8 mouse cellular contexts compared by ENCODE assay signal in the genomic region with DNA sequence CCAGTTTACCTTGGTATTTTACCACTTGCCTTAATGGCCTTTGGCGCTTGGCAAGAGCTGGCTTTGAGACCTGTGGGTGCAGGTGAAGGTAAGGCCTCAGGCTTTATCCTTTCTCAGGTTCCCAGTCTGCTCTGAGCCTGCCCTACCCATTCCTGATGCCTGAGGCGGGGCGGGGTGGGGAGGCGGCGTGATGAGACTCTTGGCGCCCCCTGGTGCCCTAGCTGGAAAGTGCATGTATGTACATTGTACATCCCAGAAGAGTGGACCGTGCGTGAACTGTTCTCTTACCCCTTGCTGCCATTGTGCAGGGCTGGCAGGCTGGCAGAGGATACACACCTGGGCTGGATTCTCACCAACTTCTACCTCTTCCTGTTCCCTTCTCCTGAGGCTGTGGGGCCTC. TPM values are rescaled to one million over a fixed set of nuclear protein-coding genes. Genes with fewer than 3 reads are reported as not detected.
DNase-seq lines count a peak whose midpoint lies in the region; ATAC-seq and TF ChIP-seq lines count a peak whose summit lies in the region.

No protein-coding gene starts in this region.

- H3K27me3 ChIP-seq in ES-Bruce4 (ENCODE audit: control insufficient read depth, insufficient read depth, low read length, poor library complexity, severe bottlenecking) = no peaks in the 10 kb centered on the region
- no peaks in the 10 kb centered on the region for H3K27me3 ChIP-seq in embryonic facial prominence, embryonic 15.5 days
- no peaks in the 10 kb centered on the region; the same call in 1 of the 2 replicates for H3K27me3 ChIP-seq in heart, embryonic 16.5 days (ENCODE audit: control insufficient read depth, insufficient read depth, low read length)
- H3K27me3 ChIP-seq in neural tube, embryonic 14.5 days (ENCODE audit: control insufficient read depth, insufficient read depth, low read length) = no peaks in the 10 kb centered on the region

- H3K4me1 ChIP-seq in ES-Bruce4 (ENCODE audit: control insufficient read depth, insufficient read depth, low read length) = no peaks in the 10 kb centered on the region
- H3K4me1 ChIP-seq in bone marrow, adult 2 months (ENCODE audit: control insufficient read depth, insufficient read depth, low read length) = no peaks in the 10 kb centered on the region
- peaks cover 25% of the 10 kb centered on the region for H3K4me1 ChIP-seq in embryonic facial prominence, embryonic 15.5 days
- H3K4me1 ChIP-seq in heart, embryonic 16.5 days (ENCODE audit: control insufficient read depth, insufficient read depth, low read length) = no peaks in the 10 kb centered on the region
- no peaks in the 10 kb centered on the region for H3K4me1 ChIP-seq in neural tube, embryonic 14.5 days (ENCODE audit: control insufficient read depth, insufficient read depth, low read length)

- no peak for TF ChIP-seq EP300 in ES-Bruce4 (IDR thresholded peaks at IDR 0.05; ENCODE audit: insufficient read depth, low read depth, low read length)

- peak; percentile 87 to 95 for DNase-seq in kidney, postnatal 25 days
- peak; percentile 75 to 81 for DNase-seq in lung, adult 18-20 months
- DNase-seq in thymus, postnatal 10 days (ENCODE audit: low spot score in 2 of 2) = peak; percentile 48 to 83

- ATAC-seq in embryonic facial prominence, embryonic 15.5 days (ENCODE audit: insufficient number of reproducible peaks, low FRiP score, low TSS enrichment, low read depth) = peak; percentile 37
- ATAC-seq in heart, embryonic 16.5 days (replicated peaks; ENCODE audit: extremely low read depth, insufficient read depth, low FRiP score) = peak; percentile 71
- peak; percentile 83 for ATAC-seq in neural tube, embryonic 14.5 days (ENCODE audit: low read depth)

- peak; percentile 88 for TF ChIP-seq CTCF in ES-Bruce4 (IDR thresholded peaks at IDR 0.05; ENCODE audit: low read depth, low read length)
- TF ChIP-seq CTCF in bone marrow, adult 2 months (IDR thresholded peaks at IDR 0.05; ENCODE audit: control insufficient read depth, insufficient read depth, low read length) = peak; percentile 92

- H3K4me3 ChIP-seq in ES-Bruce4 (ENCODE audit: low read depth, low read length) = no peak overlapping the region
- H3K4me3 ChIP-seq in bone marrow, adult 2 months (replicated peaks; ENCODE audit: control insufficient read depth, low read depth, low read length) = no peak overlapping the region
- H3K4me3 ChIP-seq in embryonic facial prominence, embryonic 15.5 days (replicated peaks) = no peak overlapping the region
- H3K4me3 ChIP-seq in heart, embryonic 16.5 days (ENCODE audit: low read length) = no peak overlapping the region
- no peak overlapping the region for H3K4me3 ChIP-seq in neural tube, embryonic 14.5 days (ENCODE audit: low read depth, low read length)

- no peak overlapping the region for H3K27ac ChIP-seq in ES-Bruce4 (ENCODE audit: insufficient read depth, low read length)
- no peak overlapping the region for H3K27ac ChIP-seq in bone marrow, adult 2 months (ENCODE audit: control insufficient read depth, insufficient read depth, low read depth, low read length, poor library complexity)
- H3K27ac ChIP-seq in embryonic facial prominence, embryonic 15.5 days (replicated peaks) = no peak overlapping the region
- H3K27ac ChIP-seq in heart, embryonic 16.5 days (ENCODE audit: low read length) = no peak overlapping the region
- no peak overlapping the region for H3K27ac ChIP-seq in neural tube, embryonic 14.5 days (ENCODE audit: low read depth, low read length)

- TF ChIP-seq POLR2A in ES-Bruce4 (IDR thresholded peaks at IDR 0.05; ENCODE audit: insufficient read depth, low read length) = no peak
- TF ChIP-seq POLR2A in bone marrow, adult 2 months (IDR thresholded peaks at IDR 0.05; ENCODE audit: borderline replicate concordance, control insufficient read depth, low read depth, low read length) = no peak

- H3K4me2 ChIP-seq in embryonic facial prominence, embryonic 15.5 days (replicated peaks) = no peak overlapping the region
- H3K4me2 ChIP-seq in heart, embryonic 16.5 days (ENCODE audit: low read depth, low read length) = no peak overlapping the region
- no peak overlapping the region for H3K4me2 ChIP-seq in neural tube, embryonic 14.5 days (ENCODE audit: low read depth, low read length)

- 2% methylated on average over 8 of the region's 8 CpGs for WGBS in bone marrow, adult 2 months
- 2% methylated on average over 8 of the region's 8 CpGs for WGBS in embryonic facial prominence, embryonic 15.5 days
- WGBS in heart, embryonic 16.5 days = 2% methylated on average over 8 of the region's 8 CpGs
- 4% methylated on average over 8 of the region's 8 CpGs for WGBS in neural tube, embryonic 14.5 days

- H3K9me3 ChIP-seq in ES-Bruce4 (replicated peaks; ENCODE audit: control insufficient read depth, insufficient read depth, low read length, poor library complexity, severe bottlenecking) = no peaks in the 10 kb centered on the region
- no peaks in the 10 kb centered on the region for H3K9me3 ChIP-seq in embryonic facial prominence, embryonic 15.5 days (replicated peaks)
- H3K9me3 ChIP-seq in heart, embryonic 16.5 days (replicated peaks; ENCODE audit: control insufficient read depth, low read length) = no peaks in the 10 kb centered on the region
- no peaks in the 10 kb centered on the region for H3K9me3 ChIP-seq in neural tube, embryonic 14.5 days (ENCODE audit: control insufficient read depth, low read length)

- no peaks in the 10 kb centered on the region for H3K36me3 ChIP-seq in ES-Bruce4 (ENCODE audit: control insufficient read depth, insufficient read depth, low read length, poor library complexity, severe bottlenecking)
- H3K36me3 ChIP-seq in embryonic facial prominence, embryonic 15.5 days = peaks cover 30% of the 10 kb centered on the region
- H3K36me3 ChIP-seq in heart, embryonic 16.5 days (ENCODE audit: control insufficient read depth, insufficient read depth) = no peaks in the 10 kb centered on the region; the same call in 1 of the 2 replicates
- H3K36me3 ChIP-seq in neural tube, embryonic 14.5 days (ENCODE audit: control insufficient read depth, insufficient read depth, low read length) = no peaks in the 10 kb centered on the region

- H3K9ac ChIP-seq in ES-Bruce4 (ENCODE audit: low read depth, poor library complexity, severe bottlenecking) = no peak overlapping the region
- no peak overlapping the region for H3K9ac ChIP-seq in embryonic facial prominence, embryonic 15.5 days
- H3K9ac ChIP-seq in heart, embryonic 16.5 days (ENCODE audit: low read length) = no peak overlapping the region
- H3K9ac ChIP-seq in neural tube, embryonic 14.5 days (replicated peaks; ENCODE audit: low read depth, low read length) = no peak overlapping the region

RNA-seq across cellular contexts. Expression of a gene that starts 16.8 kb away (rescaled TPM):
- polyA plus RNA-seq in ES-Bruce4 (2011; ENCODE audit: insufficient read depth, insufficient read length, low read depth, missing spikeins) = 2.3 and 4.0 TPM in 2 replicates
- 43.9 and 131 TPM in 2 replicates for polyA plus RNA-seq in bone marrow, adult 2 months (2011; ENCODE audit: insufficient read depth, insufficient read length, low replicate concordance, missing spikeins)
- polyA plus RNA-seq in embryonic facial prominence, embryonic 15.5 days (2015; fragmentation: Nextera tagmentation; extraction: Ambion mirVana) = 18.5 and 21.9 TPM in 2 replicates
- polyA plus RNA-seq in heart, embryonic 16.5 days (2015; fragmentation: Nextera tagmentation; extraction: Ambion mirVana) = 3.0 and 3.7 TPM in 2 replicates
- 20.8 and 21.5 TPM in 2 replicates for polyA plus RNA-seq in neural tube, embryonic 14.5 days (2014; fragmentation: Nextera tagmentation; extraction: Ambion mirVana)

RNA-seq across cellular contexts. Expression of a gene that starts 32.0 kb away (rescaled TPM):
- 30.0 and 37.2 TPM in 2 replicates for polyA plus RNA-seq in ES-Bruce4 (2011; ENCODE audit: insufficient read depth, insufficient read length, low read depth, missing spikeins)
- polyA plus RNA-seq in bone marrow, adult 2 months (2011; ENCODE audit: insufficient read depth, insufficient read length, low replicate concordance, missing spikeins) = 58.9 and 69.6 TPM in 2 replicates
- 625 and 678 TPM in 2 replicates for polyA plus RNA-seq in embryonic facial prominence, embryonic 15.5 days (2015; fragmentation: Nextera tagmentation; extraction: Ambion mirVana)
- polyA plus RNA-seq in heart, embryonic 16.5 days (2015; fragmentation: Nextera tagmentation; extraction: Ambion mirVana) = 127 and 129 TPM in 2 replicates
- polyA plus RNA-seq in neural tube, embryonic 14.5 days (2014; fragmentation: Nextera tagmentation; extraction: Ambion mirVana) = 41.0 and 41.4 TPM in 2 replicates

RNA-seq across cellular contexts. Expression of a gene that starts 52.8 kb away (rescaled TPM):
- polyA plus RNA-seq in ES-Bruce4 (2011; ENCODE audit: insufficient read depth, insufficient read length, low read depth, missing spikeins) = 13.5 and 14.7 TPM in 2 replicates
- 15.7 and 17.4 TPM in 2 replicates for polyA plus RNA-seq in bone marrow, adult 2 months (2011; ENCODE audit: insufficient read depth, insufficient read length, low replicate concordance, missing spikeins)
- 16.3 and 17.9 TPM in 2 replicates for polyA plus RNA-seq in embryonic facial prominence, embryonic 15.5 days (2015; fragmentation: Nextera tagmentation; extraction: Ambion mirVana)
- polyA plus RNA-seq in heart, embryonic 16.5 days (2015; fragmentation: Nextera tagmentation; extraction: Ambion mirVana) = 13.3 and 13.7 TPM in 2 replicates
- 40.8 and 42.5 TPM in 2 replicates for polyA plus RNA-seq in neural tube, embryonic 14.5 days (2014; fragmentation: Nextera tagmentation; extraction: Ambion mirVana)

RNA-seq across cellular contexts. Expression of a gene that starts 54.5 kb away (rescaled TPM):
- 42.3 and 43.4 TPM in 2 replicates for polyA plus RNA-seq in ES-Bruce4 (2011; ENCODE audit: insufficient read depth, insufficient read length, low read depth, missing spikeins)
- 0.77 and 2.2 TPM in 2 replicates for polyA plus RNA-seq in bone marrow, adult 2 months (2011; ENCODE audit: insufficient read depth, insufficient read length, low replicate concordance, missing spikeins)
- polyA plus RNA-seq in embryonic facial prominence, embryonic 15.5 days (2015; fragmentation: Nextera tagmentation; extraction: Ambion mirVana) = 22.5 and 22.8 TPM in 2 replicates
- polyA plus RNA-seq in heart, embryonic 16.5 days (2015; fragmentation: Nextera tagmentation; extraction: Ambion mirVana) = 5.3 and 5.7 TPM in 2 replicates
- 34.0 and 35.3 TPM in 2 replicates for polyA plus RNA-seq in neural tube, embryonic 14.5 days (2014; fragmentation: Nextera tagmentation; extraction: Ambion mirVana)
